ENCODE assay signal across 18 mouse cellular contexts in the genomic region with DNA sequence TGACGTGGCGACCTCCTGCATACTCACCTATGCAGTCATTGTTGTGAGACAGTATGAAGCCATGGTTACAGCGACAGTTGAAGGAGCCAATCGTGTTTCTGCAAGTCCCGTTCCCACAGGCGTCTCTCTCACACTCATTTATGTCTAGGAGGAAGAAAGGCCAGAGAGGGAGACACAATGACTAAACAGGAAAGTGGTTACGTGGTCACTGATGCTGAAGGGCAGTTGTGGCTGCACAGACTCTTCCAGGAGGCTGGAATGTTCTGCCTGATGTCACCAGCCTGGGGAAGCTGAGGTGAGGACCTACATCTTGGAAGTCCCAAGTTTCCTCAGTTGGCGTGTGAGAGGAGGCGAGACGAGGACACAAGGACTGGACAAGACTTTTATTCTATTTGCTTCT.
"Had no signal": no experiment of that assay in that cellular context is flagged by ENCODE, and none has a peak within 500 bp of the region (broad histone marks: within the 10 kb centered on the region; RNA-seq: fewer than 3 reads in every experiment).

No protein-coding gene starts in this region.

- DNase-seq: lung, adult 18-20 months; lung, embryonic 14.5 days; lung, postnatal 10 days; lung, postnatal 4 days; retina, postnatal 1 day; right cerebral cortex, adult 18-20 months; right cerebral cortex, postnatal 25 days; right cerebral cortex, postnatal 4 days; spleen, adult 18-20 months; thymus, adult 18-20 months; thymus, postnatal 25 days; thymus, postnatal 4 days had no signal

- H3K27me3 ChIP-seq: midbrain, embryonic 13.5 days; midbrain, embryonic 15.5 days; neural tube, embryonic 13.5 days; neural tube, embryonic 15.5 days had no signal

- H3K4me1 ChIP-seq: midbrain, embryonic 10.5 days; midbrain, embryonic 13.5 days; midbrain, embryonic 15.5 days; neural tube, embryonic 13.5 days; neural tube, embryonic 15.5 days had no signal

- H3K9me3 ChIP-seq: midbrain, embryonic 10.5 days; midbrain, embryonic 13.5 days; midbrain, embryonic 15.5 days; neural tube, embryonic 13.5 days; neural tube, embryonic 15.5 days had no signal

- ATAC-seq: midbrain, embryonic 13.5 days; midbrain, embryonic 15.5 days had no signal

- H3K4me3 ChIP-seq: midbrain, embryonic 10.5 days; midbrain, embryonic 13.5 days; midbrain, embryonic 15.5 days; myocyte; neural tube, embryonic 13.5 days; neural tube, embryonic 15.5 days had no signal
